Mouse (Mus musculus) frontal cortex, adult 2 months (tissue): ENCODE measurements around the gene Mrps16. TPM values are rescaled to one million over a fixed set of nuclear protein-coding genes. Genes with fewer than 3 reads are reported as not detected.

Source experiments
- DNase-seq, 2 experiments: peaks; one replicate each; pipeline ENCODE4 v3.0.0; 2022; ENCODE audit warnings: low spot score in 1 of 2; ENCODE audit errors: extremely low spot score in 1 of 2
- polyA plus RNA-seq: library from polyadenylated mRNA; depleted of rRNA; stranded (reverse); fragments of >200 nt; gene quantifications from 2 replicates; pipeline ENCODE4 v1.2.3, GENCODE M21; 2012; rRNA removed

Mrps16 gene
- 39.6 and 40.3 TPM in 2 replicates for polyA plus RNA-seq

DNA sequence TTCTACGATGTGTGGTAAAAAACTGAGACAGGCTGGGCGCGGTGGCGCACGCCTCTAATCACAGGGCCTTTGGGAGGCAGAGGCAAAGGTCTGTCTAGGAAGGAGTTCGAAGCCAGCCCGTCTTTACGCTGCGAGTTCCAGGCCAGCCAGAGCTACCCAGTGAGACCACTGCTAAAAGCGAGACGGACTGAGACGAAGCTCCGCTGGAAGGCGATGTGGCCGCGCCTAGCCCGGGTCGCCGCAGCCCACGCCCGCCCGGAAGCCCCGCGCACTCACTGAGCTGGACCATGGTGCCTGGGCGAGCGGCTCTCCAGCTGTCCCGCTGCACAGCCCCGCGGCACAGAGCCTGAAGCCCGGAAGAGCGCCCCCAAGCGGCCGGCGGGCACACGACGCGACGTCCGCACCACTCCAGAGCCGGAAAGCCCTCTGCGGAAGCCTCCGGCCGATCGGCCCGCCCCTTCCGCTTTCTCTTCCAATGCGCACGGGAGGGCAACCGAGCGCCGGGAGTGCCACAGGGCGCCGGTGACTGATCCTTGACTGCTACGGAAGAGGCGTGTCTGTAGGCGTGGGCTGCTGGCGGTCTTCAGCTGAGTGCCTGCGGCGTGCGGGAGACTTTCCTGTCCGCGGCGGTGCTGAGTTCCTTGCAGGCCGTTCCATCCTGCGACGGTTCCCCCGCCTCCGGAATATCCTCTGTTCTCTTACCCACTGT lies at the start of gene Mrps16:
Mrps16 (minus strand) TSS at position 430 of the 709 bp plus-strand sequence.
- DNase-seq, result peak; percentile 89 to 95

GRCm38 (mm10) chr14:20442252-20442651 lies 48.8 kb upstream of the Mrps16 start:
- DNase-seq, result no peak

DNA sequence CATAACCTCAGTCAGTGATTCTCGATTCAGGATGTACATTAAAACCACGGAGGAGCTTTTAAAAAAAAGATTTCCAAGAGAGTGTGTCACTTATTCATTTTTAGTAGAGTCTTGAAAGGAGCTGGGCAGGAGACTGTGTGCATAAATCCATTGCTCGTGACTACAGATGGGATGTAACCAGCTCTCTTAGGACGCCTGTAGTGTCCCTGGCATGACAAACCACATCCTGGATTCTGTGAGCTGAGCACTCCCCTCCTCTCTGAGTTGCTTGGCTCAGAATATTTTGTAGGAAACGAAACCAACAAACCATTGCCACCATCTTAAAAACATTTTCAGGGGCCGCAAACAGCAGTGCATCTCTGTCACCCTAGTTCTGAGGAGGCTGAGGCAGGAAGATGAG lies 43.5 kb upstream of the Mrps16 start:
- DNase-seq, result no peak

DNA sequence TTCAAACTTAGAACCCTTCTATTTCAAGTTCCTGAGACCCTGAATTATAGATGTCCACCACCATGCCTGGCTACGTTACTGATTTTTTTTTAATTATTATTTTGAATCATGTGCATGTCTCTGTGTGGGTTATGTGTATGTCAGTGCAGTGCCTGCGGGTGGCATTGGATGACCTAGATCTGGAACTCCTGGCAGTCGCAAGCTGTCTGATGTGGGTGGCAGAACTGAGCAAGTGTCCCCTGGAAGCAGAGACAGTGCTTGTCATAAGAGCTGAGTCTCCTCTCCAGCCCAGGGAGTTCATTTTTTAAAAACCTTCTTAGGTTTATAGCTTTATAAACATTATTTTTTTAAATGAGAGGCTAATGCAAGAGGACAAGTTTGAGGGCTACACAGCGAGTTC lies 39.0 kb upstream of the Mrps16 start:
- DNase-seq, result no peak

DNA sequence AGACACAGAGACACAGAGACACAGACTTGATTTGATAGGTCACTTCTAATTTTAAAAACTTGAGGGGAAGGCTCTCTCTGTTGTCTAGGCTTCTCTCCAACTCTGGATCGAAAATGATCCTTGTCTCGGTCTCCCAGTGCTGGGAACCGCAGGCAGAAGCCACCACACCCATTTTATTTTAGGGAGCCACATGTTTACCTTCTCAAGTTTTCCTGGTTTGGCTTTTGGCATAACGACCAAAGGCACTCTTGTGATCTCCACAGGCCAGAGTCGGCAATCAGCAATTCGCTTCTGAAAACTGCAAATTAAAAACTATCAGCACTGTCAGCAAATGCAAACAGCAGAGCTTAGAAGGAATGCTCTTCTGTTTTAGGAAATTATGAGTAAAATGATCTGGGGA lies 38.3 kb upstream of the Mrps16 start:
- no peak for DNase-seq

DNA sequence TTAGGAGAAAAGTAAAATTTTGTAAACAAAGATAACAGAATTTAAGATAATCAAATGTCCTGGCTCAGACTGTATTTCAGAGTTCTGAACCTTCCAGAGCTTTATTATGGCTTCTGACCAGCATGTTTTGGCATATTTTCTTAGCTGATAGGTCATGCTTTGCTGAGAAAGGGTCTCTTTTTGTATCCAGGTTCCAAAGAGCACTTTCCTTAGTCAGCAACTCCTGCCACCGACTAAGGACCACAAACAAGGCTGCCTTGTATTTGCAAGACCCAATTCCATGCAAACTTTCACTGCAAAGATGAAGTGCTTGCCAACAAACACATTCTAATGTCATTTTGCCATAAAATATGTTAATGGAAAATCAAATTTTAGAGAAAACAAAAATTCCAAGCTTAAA lies 36.4 kb upstream of the Mrps16 start:
- DNase-seq, result no peak

DNA sequence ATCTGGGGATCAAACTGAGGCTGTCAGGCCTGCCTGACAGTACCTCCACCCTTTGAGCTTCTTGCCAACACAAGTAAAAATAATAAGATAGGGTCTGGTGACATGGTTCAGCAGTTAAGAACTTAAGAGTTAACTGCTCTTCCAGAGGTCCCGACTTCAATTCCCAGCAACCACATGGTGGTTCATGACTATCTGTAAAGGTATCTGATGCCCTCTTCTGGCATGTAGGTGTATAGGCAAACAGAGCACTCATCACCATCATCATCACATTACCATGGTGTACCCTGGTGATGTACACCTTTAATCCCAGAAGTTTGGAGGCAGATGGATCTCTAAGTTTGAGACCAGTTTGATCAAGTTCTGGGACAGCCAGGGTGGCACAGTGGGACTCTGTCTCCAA lies 35.2 kb upstream of the Mrps16 start:
- DNase-seq, result no peak

GRCm38 (mm10) chr14:20423046-20423445 lies 29.6 kb upstream of the Mrps16 start:
- no peak for DNase-seq

- DNase-seq, result no peak
Observed at GRCm38 (mm10) chr14:20422257-20422656, 28.8 kb upstream of the Mrps16 start.

- peak in 1 of 2 experiments; percentile 66 for DNase-seq
Observed at GRCm38 (mm10) chr14:20400071-20400470, 6.6 kb upstream of the Mrps16 start.

- DNase-seq, result peak in 1 of 2 experiments; percentile 43
Observed at GRCm38 (mm10) chr14:20398864-20399263, 5.4 kb upstream of the Mrps16 start.

DNA sequence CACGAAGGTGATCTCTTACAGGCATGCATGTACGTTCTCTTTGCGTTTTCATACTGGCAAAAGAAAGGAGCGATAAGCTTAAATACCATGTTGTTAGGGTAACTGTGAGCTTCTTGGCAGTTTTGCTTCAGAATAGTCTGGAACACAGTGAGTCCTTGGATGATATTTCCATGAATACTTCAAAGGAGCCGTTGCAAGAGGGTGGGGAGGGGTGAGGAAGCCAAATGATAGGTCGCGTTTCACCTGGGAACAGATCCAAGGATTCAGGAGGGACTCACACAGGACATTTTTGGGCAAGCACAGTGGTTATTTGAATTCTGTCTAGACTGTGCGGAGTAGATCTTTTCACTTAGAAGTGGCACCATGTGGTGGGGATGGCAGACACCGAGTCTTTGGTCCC lies 3.8 kb upstream of the Mrps16 start:
- DNase-seq, result no peak

DNA sequence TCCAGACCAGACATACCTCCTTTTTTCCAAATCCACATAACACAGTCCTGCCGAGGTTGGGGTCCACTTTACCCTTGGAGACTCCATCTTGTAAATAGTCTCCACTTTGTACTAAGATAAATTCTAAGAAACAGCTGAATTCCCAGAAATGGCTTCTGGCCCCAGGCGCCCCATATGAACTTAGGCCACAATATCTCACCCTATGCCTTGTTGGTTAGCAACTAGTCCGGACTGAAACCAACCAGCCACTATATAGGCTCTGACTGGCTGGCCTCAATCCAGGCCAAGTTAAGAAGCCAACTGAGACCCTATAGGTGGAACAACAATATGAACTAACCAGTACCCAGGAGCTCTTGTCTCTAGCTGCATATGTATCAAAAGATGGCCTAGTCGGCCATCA lies 1.1 kb downstream of the Mrps16 start:
- no peak for DNase-seq

- no peak for DNase-seq
Observed at GRCm38 (mm10) chr14:20389446-20390079, 3.9 kb downstream of the Mrps16 start.

- peak; percentile 85 to 96 for DNase-seq
Observed at GRCm38 (mm10) chr14:20388441-20389129, 4.8 kb downstream of the Mrps16 start, which contains the start of gene Dnajc9. Gene Dnajc9 (minus strand): TSS chr14:20388910.

- DNase-seq, result no peak
Observed at GRCm38 (mm10) chr14:20379753-20380430, 13.5 kb downstream of the Mrps16 start.

DNA sequence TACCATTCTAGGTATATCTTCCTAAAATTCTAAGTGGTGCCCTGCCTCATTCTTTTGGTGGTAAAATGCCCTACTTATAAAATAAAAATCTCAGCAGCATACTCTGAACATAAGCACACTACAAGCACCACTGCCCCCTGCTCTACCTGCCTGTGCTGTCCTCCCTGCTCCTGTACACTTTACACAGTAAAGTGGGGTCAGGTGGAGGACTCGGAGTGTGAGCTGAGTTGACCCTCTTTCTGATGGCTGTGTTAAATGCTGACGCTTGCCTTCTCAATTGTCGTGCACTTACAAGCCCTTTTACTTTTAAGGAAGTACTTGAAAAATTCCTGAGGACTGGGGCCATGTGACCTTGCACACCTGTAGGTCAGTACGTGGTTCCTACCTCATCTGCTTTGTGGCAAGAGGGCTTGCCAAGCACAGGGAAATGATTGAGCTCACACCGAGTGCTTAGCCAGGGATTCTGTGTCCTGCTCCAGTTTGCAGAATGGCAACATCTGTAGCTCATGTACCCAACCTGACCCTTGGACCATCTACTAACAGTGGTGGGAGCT lies 14.3 kb downstream of the Mrps16 start:
- DNase-seq, result no peak

DNA sequence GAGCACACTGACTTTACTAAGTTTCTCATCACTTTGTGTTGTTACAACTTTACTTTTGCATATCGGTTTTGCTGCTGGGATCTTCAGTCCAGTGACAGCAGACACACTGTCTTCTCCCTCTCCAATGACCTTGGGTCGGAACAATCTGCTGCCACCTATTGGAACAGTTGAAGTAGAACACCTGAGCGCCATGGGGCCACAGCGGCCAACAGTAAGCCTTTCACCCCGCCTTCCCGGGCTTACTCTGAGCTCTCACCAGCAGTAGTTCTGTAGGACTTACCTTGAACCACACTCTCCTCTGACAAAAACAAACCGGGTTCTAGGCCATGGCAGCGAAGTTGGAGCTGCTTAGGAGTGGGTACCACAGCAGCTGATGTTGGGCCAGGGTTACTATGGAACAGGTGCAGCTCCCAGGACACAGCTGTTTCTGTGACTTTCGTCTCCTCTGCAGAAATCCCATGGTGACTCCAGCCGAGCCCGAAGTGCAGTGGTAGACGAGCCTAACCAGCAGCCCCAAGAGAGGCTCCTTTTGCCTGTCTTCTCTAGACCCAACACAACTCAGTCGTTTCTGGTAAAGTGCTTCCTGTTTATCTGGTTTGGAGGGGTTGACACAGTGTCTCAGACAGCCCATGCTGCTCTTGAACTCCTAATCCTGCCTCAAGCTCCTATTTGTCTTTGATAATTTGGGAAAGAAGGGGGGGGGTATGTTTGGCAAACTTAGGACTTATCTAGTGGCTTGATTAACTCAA lies 14.9 kb downstream of the Mrps16 start:
- no peak for DNase-seq

- peak in 1 of 2 experiments; percentile 38 for DNase-seq
Observed at GRCm38 (mm10) chr14:20377112-20377521, 16.3 kb downstream of the Mrps16 start.

DNA sequence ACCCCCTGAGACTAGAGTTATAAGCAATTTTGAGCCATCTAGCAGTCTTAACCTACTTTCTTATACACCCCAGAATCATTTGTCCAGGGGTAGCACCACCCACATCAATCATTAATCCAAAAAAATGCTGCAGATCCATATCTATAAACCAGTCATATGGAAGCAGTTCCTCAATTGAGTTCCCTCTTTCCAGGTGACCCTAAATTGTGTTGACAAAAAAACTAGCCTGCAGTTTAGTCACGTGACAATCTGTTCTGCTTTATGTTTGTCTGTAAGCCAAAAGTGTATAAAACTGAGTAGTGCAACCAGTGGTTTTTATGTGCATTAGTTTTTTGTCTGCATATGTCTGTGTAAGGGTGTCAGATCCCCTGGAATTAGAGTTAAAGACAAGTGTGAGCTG lies 21.6 kb downstream of the Mrps16 start:
- DNase-seq, result no peak
